Mouse (Mus musculus) embryonic fibroblast, embryonic 13.5 days (primary cell): ENCODE data around the gene Cygb.

ENCODE experiments used
- CTCF ChIP-seq: IDR thresholded peaks from 2 replicates; pipeline ENCODE4 v1.5.1; 2011; ENCODE audit warnings: mild to moderate bottlenecking, control low read depth, low read length, moderate library complexity, borderline replicate concordance; ENCODE audit not compliant: insufficient read depth
- POLR2A ChIP-seq: IDR thresholded peaks from 2 replicates; pipeline ENCODE4 v1.6.1; 2011; ENCODE audit warnings: low read depth, mild to moderate bottlenecking, control low read depth, low read length, moderate library complexity

DNA sequence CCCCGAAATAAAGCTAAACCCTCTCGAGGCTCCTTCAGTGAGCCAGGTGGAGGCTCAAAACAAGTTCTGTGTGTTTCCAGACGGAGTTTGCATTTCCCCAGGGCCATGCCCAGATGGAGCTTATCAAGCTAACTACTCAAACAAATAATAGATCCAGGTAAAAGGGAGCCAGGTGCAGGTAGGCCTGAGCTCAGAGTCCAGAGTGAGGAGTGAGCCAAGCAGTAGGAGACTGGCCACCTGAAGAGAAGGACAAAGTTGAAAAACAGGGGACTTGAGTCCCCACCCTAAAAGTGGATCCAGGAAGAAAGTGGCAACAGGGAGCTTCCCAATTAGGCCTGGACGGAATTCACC is 39.8 kb upstream of the Cygb start:
- TF ChIP-seq CTCF (no peak), POLR2A (no peak)
